Mouse (Mus musculus) spleen, adult 12 weeks (tissue): Measurements from ENCODE around the gene Cfap97d1.
A peak's percentile ranks its signal among the peaks of the same experiment; 100 is the strongest.

ENCODE experiments used
- DNase-seq: peaks from one replicate; pipeline ENCODE4 v3.0.0; 2022; ENCODE audit warnings: low spot score

The Cfap97d1 gene

GRCm38 (mm10) chr11:102037789-102038188, 53.7 kb downstream of the Cfap97d1 start:
- DNase-seq, result no peak

DNA sequence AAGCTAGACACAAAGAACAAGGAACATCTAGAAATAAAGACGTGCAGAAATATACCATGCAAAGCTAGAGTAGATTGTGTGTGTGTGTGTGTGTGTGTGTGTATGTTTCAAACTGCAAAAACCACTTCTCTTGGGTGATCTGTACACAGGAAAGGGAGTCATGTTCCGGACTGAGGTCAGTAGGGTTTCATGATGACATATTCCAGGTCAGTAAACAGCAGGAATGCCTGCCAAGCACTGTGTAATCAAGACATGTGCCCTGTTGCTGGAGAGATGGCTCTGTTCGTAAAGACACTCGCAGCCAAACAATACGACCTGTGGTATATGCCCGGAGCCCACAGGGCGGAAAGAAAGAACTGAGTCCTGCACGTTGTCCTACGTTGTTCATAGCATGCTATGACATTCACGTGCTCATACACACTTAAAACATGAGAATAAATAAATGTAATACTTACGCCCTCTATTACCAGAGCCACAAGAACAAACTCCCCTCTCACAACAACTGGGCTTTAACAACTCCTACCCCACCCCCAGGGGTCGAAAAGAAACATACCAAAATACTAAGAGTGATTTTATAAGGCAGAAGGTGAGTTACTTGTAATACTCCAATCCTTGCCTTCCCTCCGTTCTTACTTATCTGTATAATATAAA, 55.5 kb downstream of the Cfap97d1 start:
- DNase-seq, result no peak

DNA sequence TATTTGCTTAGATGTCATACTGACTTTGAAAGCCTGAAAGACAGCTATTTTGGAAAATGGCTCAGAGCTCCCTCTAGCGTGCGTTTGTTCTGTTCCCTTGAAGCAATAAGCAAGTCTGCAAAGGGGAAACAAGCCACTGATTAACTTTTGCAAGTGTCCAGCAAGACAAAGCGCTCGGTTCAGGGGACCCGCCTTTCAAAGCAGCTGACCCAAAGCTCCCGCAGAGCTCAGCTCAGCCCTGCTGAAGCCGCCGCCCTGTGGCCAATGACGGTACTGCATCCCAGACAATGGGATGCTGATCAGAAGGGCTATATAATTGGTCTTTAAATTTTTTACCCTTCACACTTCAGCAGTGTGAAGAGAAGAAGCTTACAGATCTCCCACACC, 56.1 kb downstream of the Cfap97d1 start:
- peak; percentile 60 for DNase-seq

- no peak for DNase-seq
These were observed 56.6 kb downstream of the Cfap97d1 start for GRCm38 (mm10) chr11:102040646-102041045.

- DNase-seq, result no peak
These were observed 57.4 kb downstream of the Cfap97d1 start, which contains the start of gene Cd300lg for GRCm38 (mm10) chr11:102041350-102041949. Gene Cd300lg (plus strand): TSS chr11:102041509.
